Mouse (Mus musculus) cerebellum, adult 2 months (tissue): ENCODE measurements around the gene Sytl3. TPM values are rescaled to one million over a fixed set of nuclear protein-coding genes. Genes with fewer than 3 reads are reported as not detected.

Experiments
- DNase-seq, 2 experiments: peaks; one replicate each; pipeline ENCODE4 v3.0.0; 2021
- H3K27ac ChIP-seq: fragments of 200-500 bp; 2 replicates; pipeline ENCODE4 v1.5.1; 2012; ENCODE audit warnings: low read length, control low read depth, inconsistent platforms; ENCODE audit not compliant: insufficient read depth
- H3K27me3 ChIP-seq: fragments of 200-500 bp; 2 replicates; pipeline ENCODE4 v1.6.1; 2012; ENCODE audit warnings: inconsistent platforms, mild to moderate bottlenecking, low read length, moderate library complexity; ENCODE audit not compliant: control insufficient read depth, insufficient read depth
- H3K4me1 ChIP-seq: fragments of 200-500 bp; 2 replicates; pipeline ENCODE4 v1.6.1; 2011; ENCODE audit warnings: low read length; ENCODE audit not compliant: control insufficient read depth, insufficient read depth
- H3K4me3 ChIP-seq: fragments of 200-500 bp; replicated peaks from 2 replicates; pipeline ENCODE3; 2011; ENCODE audit warnings: mild to moderate bottlenecking, low read depth, low read length, control low read depth; ENCODE audit not compliant: insufficient read depth
- CTCF ChIP-seq: fragments of 200-500 bp; IDR thresholded peaks from 2 replicates; pipeline ENCODE4 v1.5.1; 2011; ENCODE audit warnings: low read depth, mild to moderate bottlenecking, control low read depth, low read length, moderate library complexity, borderline replicate concordance; ENCODE audit not compliant: insufficient read depth
- POLR2A ChIP-seq: fragments of 200-500 bp; IDR thresholded peaks from 2 replicates; pipeline ENCODE4 v1.6.1; 2011; ENCODE audit warnings: low read length, control low read depth, borderline replicate concordance; ENCODE audit not compliant: insufficient read depth
- WGBS: fragments of 180-500 bp; shearing (Covaris S2); methylation state at CpG from one replicate; pipeline ENCODE4 v1.1.7; 2018; 5-methylcytosine and 5-hydroxymethylcytosine counted together
- polyA plus RNA-seq: library from polyadenylated mRNA; depleted of rRNA; stranded (reverse); fragments of >200 nt; gene quantifications from 2 replicates; pipeline ENCODE4 v1.2.3, GENCODE M21; 2012

Sytl3 gene
- polyA plus RNA-seq, 1 experiment = 0.21 TPM

- 86% methylated on average over 5 of the region's 5 CpGs for WGBS
- H3K4me3 ChIP-seq = no peak overlapping the region
- peaks cover 4% of the 10 kb centered on the region; the same call in 1 of the 2 replicates for H3K4me1 ChIP-seq
- TF ChIP-seq CTCF (no peak), POLR2A (no peak)
- H3K27me3 ChIP-seq = no peaks in the 10 kb centered on the region
- H3K27ac ChIP-seq = no peak overlapping the region
- DNase-seq = no peak
Observed at GRCm38 (mm10) chr17:6768301-6768788, 109.5 kb downstream of the Sytl3 start.

- no peak overlapping the region for H3K27ac ChIP-seq
Observed at GRCm38 (mm10) chr17:6769602-6770001, 110.7 kb downstream of the Sytl3 start.

GRCm38 (mm10) chr17:6771661-6772489 is 113.0 kb downstream of the Sytl3 start:
- WGBS = 90% methylated on average over 16 of the region's 16 CpGs
- H3K4me3 ChIP-seq = no peak overlapping the region
- peaks cover 4% of the 10 kb centered on the region; the same call in 1 of the 2 replicates for H3K4me1 ChIP-seq
- H3K27me3 ChIP-seq = no peaks in the 10 kb centered on the region
- H3K27ac ChIP-seq = no peak overlapping the region
- TF ChIP-seq CTCF (no peak), POLR2A (no peak)
- no peak for DNase-seq

More at GRCm38 (mm10) chr17:6769602-6770001, 110.7 kb downstream of the Sytl3 start:
- TF ChIP-seq POLR2A (no peak), CTCF (no peak)
- WGBS = 16% methylated on average over 4 of the region's 4 CpGs
- Histone ChIP-seq H3K4me3 (no peak overlapping the region), H3K4me1 (peaks cover 4% of the 10 kb centered on the region; the same call in 1 of the 2 replicates), H3K27me3 (no peaks in the 10 kb centered on the region)
- DNase-seq = peak; percentile 21 to 40

- no peak for DNase-seq
- 78% methylated on average over 5 of the region's 5 CpGs for WGBS
- no peak for TF ChIP-seq CTCF
- TF ChIP-seq POLR2A = no peak
- no peak overlapping the region for H3K27ac ChIP-seq
- H3K27me3 ChIP-seq = no peaks in the 10 kb centered on the region
- H3K4me3 ChIP-seq = no peak overlapping the region
- H3K4me1 ChIP-seq = peaks cover 4% of the 10 kb centered on the region; the same call in 1 of the 2 replicates
Observed at GRCm38 (mm10) chr17:6772490-6772773, 113.5 kb downstream of the Sytl3 start.

- H3K4me3 ChIP-seq = no peak overlapping the region
- 89% methylated on average over 14 of the region's 14 CpGs for WGBS
- H3K4me1 ChIP-seq = peaks cover 4% of the 10 kb centered on the region; the same call in 1 of the 2 replicates
- no peak for DNase-seq
- no peak overlapping the region for H3K27ac ChIP-seq
- TF ChIP-seq POLR2A (no peak), CTCF (no peak)
- H3K27me3 ChIP-seq = no peaks in the 10 kb centered on the region
Observed at GRCm38 (mm10) chr17:6773249-6773966, 114.5 kb downstream of the Sytl3 start.

- Histone ChIP-seq H3K4me1 (0 out of 2 replicates have a peak, but pooled peaks cover 4% of the 10 kb centered on the region), H3K4me3 (no peak overlapping the region), H3K27ac (no peak overlapping the region), H3K27me3 (no peaks in the 10 kb centered on the region)
- 65% methylated on average over 9 of the region's 9 CpGs for WGBS
- DNase-seq = no peak
- no peak for TF ChIP-seq POLR2A
- TF ChIP-seq CTCF = no peak
Observed at GRCm38 (mm10) chr17:6775221-6775620, 116.3 kb downstream of the Sytl3 start.

- WGBS = 77% methylated on average over 4 of the region's 4 CpGs
- DNase-seq = no peak
- TF ChIP-seq POLR2A = no peak
- no peak for TF ChIP-seq CTCF
- Histone ChIP-seq H3K4me1 (0 out of 2 replicates have a peak, but pooled peaks cover 4% of the 10 kb centered on the region), H3K27ac (no peak overlapping the region), H3K4me3 (no peak overlapping the region), H3K27me3 (no peaks in the 10 kb centered on the region)
Observed at GRCm38 (mm10) chr17:6775671-6776070, 116.8 kb downstream of the Sytl3 start.
